Mouse (Mus musculus): ENCODE data around the gene Cntnap5a.

Cntnap5a gene

GRCm38 (mm10) chr1:116353669-116354068 is 669.1 kb downstream of the Cntnap5a start:
- no peak for DNase-seq (ENCODE audit: low read depth in 2 of 2, low spot score in 2 of 2)

GRCm38 (mm10) chr1:116365606-116366005 is 681.0 kb downstream of the Cntnap5a start:
- no peak for DNase-seq (ENCODE audit: low read depth in 2 of 2, low spot score in 2 of 2)

GRCm38 (mm10) chr1:116366171-116366570 is 681.6 kb downstream of the Cntnap5a start:
- no peak for DNase-seq (ENCODE audit: low read depth in 2 of 2, low spot score in 2 of 2)

- no peak for DNase-seq (ENCODE audit: low read depth in 2 of 2, low spot score in 2 of 2)
Measured at GRCm38 (mm10) chr1:116366806-116367205, 682.2 kb downstream of the Cntnap5a start.

GRCm38 (mm10) chr1:116367572-116367971 is 683.0 kb downstream of the Cntnap5a start:
- no peak for DNase-seq (ENCODE audit: low read depth in 2 of 2, low spot score in 2 of 2)

- no peak for DNase-seq (ENCODE audit: low read depth in 2 of 2, low spot score in 2 of 2)
Measured at GRCm38 (mm10) chr1:116370817-116371216, 686.3 kb downstream of the Cntnap5a start.

GRCm38 (mm10) chr1:116373551-116373950 is 689.0 kb downstream of the Cntnap5a start:
- no peak for DNase-seq (ENCODE audit: low read depth in 2 of 2, low spot score in 2 of 2)

- no peak for DNase-seq (ENCODE audit: low read depth in 2 of 2, low spot score in 2 of 2)
Measured at GRCm38 (mm10) chr1:116392390-116392789, 707.8 kb downstream of the Cntnap5a start.

- DNase-seq (ENCODE audit: low read depth in 2 of 2, low spot score in 2 of 2), result no peak
Measured at GRCm38 (mm10) chr1:116401996-116402656, 717.6 kb downstream of the Cntnap5a start.

GRCm38 (mm10) chr1:116409836-116410235 is 725.3 kb downstream of the Cntnap5a start:
- no peak for DNase-seq (ENCODE audit: low read depth in 2 of 2, low spot score in 2 of 2)

- DNase-seq (ENCODE audit: low read depth in 2 of 2, low spot score in 2 of 2), result no peak
Measured at GRCm38 (mm10) chr1:116428396-116428795, 743.8 kb downstream of the Cntnap5a start.

GRCm38 (mm10) chr1:116455115-116455717 is 770.7 kb downstream of the Cntnap5a start:
- no peak for DNase-seq (ENCODE audit: low read depth in 2 of 2, low spot score in 2 of 2)

GRCm38 (mm10) chr1:116477703-116478102 is 793.1 kb downstream of the Cntnap5a start:
- no peak for DNase-seq (ENCODE audit: low read depth in 2 of 2, low spot score in 2 of 2)

GRCm38 (mm10) chr1:116488780-116489569 is 804.4 kb downstream of the Cntnap5a start:
- DNase-seq (ENCODE audit: low read depth in 2 of 2, low spot score in 2 of 2), result no peak

GRCm38 (mm10) chr1:116577969-116578666 is 893.6 kb downstream of the Cntnap5a start:
- no peak for DNase-seq (ENCODE audit: low read depth in 2 of 2, low spot score in 2 of 2)

- DNase-seq (ENCODE audit: low read depth in 2 of 2, low spot score in 2 of 2), result no peak
Measured at GRCm38 (mm10) chr1:116616272-116616671, 931.7 kb downstream of the Cntnap5a start.
